Mouse (Mus musculus) ES-E14 (cell line): ENCODE measurements around the gene Baz2b.

Source experiments
- CHD2 ChIP-seq: IDR thresholded peaks from 2 replicates; pipeline ENCODE4 v1.6.1; 2014; ENCODE audit warnings: mild to moderate bottlenecking, low read depth, low read length, inconsistent platforms
- HCFC1 ChIP-seq: IDR thresholded peaks from 2 replicates; pipeline ENCODE4 v1.6.1; 2012; ENCODE audit warnings: low read length, inconsistent platforms, borderline replicate concordance; ENCODE audit not compliant: insufficient read depth
- MAFK ChIP-seq: IDR thresholded peaks from 2 replicates; pipeline ENCODE4 v1.6.1; 2014; ENCODE audit warnings: mild to moderate bottlenecking, low read depth, low read length, inconsistent platforms; ENCODE audit not compliant: insufficient read depth
- ZNF384 ChIP-seq: IDR thresholded peaks from 2 replicates; pipeline ENCODE4 v1.6.1; 2012; ENCODE audit warnings: low read depth, low read length, inconsistent platforms

GRCm38 (mm10) chr2:60202900-60203530, 6.6 kb downstream of the Baz2b start:
- TF ChIP-seq CHD2 (no peak), ZNF384 (no peak), MAFK (no peak), HCFC1 (no peak)
